Mouse (Mus musculus) heart, embryonic 14.5 days (tissue): ENCODE measurements around the gene Aipl1. TPM values are rescaled to one million over a fixed set of nuclear protein-coding genes. Genes with fewer than 3 reads are reported as not detected.

Source experiments
- ATAC-seq: fragments of 200-750 bp; cut with Nextera tagmentation; 2 replicates; pipeline ENCODE4 v1.8.0; 2017; ENCODE audit warnings: low read depth, moderate TSS enrichment; ENCODE audit not compliant: insufficient number of reproducible peaks, insufficient read depth, low FRiP score
- H3K27ac ChIP-seq, 2 experiments: fragments of 200-500 bp in 1 of 2; fragments of 300-500 bp in 1 of 2; sonication (generic) in 1 of 2; replicated peaks in 1 of 2; 2 replicates each; pipeline ENCODE4 v1.5.1; 2012 to 2014; ENCODE audit warnings: low read depth in 2 of 2, low read length in 2 of 2, control low read depth in 1 of 2, mild to moderate bottlenecking in 1 of 2, mixed read lengths in 1 of 2; ENCODE audit not compliant: control insufficient read depth in 1 of 2, insufficient read depth in 1 of 2
- H3K27me3 ChIP-seq: fragments of 300-500 bp; sonication (generic); 2 replicates; pipeline ENCODE4 v1.6.1; 2014; ENCODE audit warnings: mild to moderate bottlenecking, low read length, control low read depth; ENCODE audit not compliant: control insufficient read depth, insufficient read depth
- H3K36me3 ChIP-seq: fragments of 300-500 bp; sonication (generic); 2 replicates; pipeline ENCODE4 v1.6.1; 2014; ENCODE audit warnings: mild to moderate bottlenecking, control low read depth, low read length, mixed read lengths; ENCODE audit not compliant: control insufficient read depth, insufficient read depth
- H3K4me1 ChIP-seq, 2 experiments: fragments of 200-500 bp in 1 of 2; fragments of 300-500 bp in 1 of 2; sonication (generic) in 1 of 2; 2 replicates each; pipeline ENCODE4 v1.6.1; 2012 to 2014; ENCODE audit warnings: low read length in 2 of 2, control low read depth in 1 of 2, mixed read lengths in 1 of 2; ENCODE audit not compliant: control insufficient read depth in 2 of 2, insufficient read depth in 2 of 2
- H3K4me2 ChIP-seq: fragments of 300-500 bp; sonication (generic); 2 replicates; pipeline ENCODE4 v1.6.1; 2014; ENCODE audit warnings: mild to moderate bottlenecking, low read length
- H3K4me3 ChIP-seq, 2 experiments: fragments of 200-500 bp in 1 of 2; fragments of 300-500 bp in 1 of 2; sonication (generic) in 1 of 2; 2 replicates each; pipeline ENCODE4 v1.5.1; 2012 to 2014; ENCODE audit warnings: low read length in 2 of 2, mild to moderate bottlenecking in 2 of 2, control low read depth in 1 of 2, low read depth in 1 of 2, moderate library complexity in 1 of 2; ENCODE audit not compliant: control insufficient read depth in 1 of 2, insufficient read depth in 1 of 2
- H3K9ac ChIP-seq: fragments of 300-500 bp; sonication (generic); 2 replicates; pipeline ENCODE4 v1.6.1; 2014; ENCODE audit warnings: mild to moderate bottlenecking, low read length
- H3K9me3 ChIP-seq: fragments of 300-500 bp; sonication (generic); 2 replicates; pipeline ENCODE4 v1.6.1; 2016; ENCODE audit warnings: low read length, control low read depth; ENCODE audit not compliant: control insufficient read depth
- WGBS: fragments of 180-500 bp; shearing (Covaris S2); extraction: QIAGEN DNeasy Blood & Tissue Kit; methylation state at CpG from one replicate; pipeline ENCODE4 v1.1.7; 2014; 5-methylcytosine and 5-hydroxymethylcytosine counted together
- polyA plus RNA-seq: library from polyadenylated mRNA; unstranded; fragments of >200 nt; fragmentation: Nextera tagmentation; extraction: Ambion mirVana; gene quantifications from 2 replicates; pipeline ENCODE4 v1.2.1, GENCODE M21; 2014

The Aipl1 gene
- polyA plus RNA-seq, 1 experiment from 2014 or later, result 0.36 TPM

DNA sequence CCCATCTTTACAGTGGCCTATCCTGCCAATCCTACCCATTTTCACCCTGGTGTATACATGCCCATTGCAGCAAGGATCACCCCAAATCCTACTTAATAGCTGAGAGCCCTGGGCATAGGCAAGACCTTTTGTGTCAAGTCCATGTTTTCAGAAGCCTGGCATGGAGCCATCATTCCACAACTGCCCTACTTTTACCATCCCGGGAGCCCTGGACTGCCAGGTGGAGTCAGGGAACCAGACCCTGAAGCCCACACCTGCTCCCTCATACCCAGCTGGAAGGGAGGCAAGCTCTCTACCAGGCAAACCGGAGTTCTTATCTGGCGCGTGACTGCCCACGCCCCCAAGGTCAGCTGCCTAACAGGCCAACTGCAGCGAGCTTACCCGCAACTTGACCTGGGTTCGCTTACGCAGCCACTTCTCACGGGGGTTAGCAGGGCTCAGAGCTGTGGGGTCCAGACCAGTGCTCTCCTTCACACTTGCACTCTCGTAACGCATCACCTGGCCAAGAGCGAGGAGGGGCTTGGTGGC, 23.8 kb upstream of the Aipl1 start:
- peaks cover 21% of the 10 kb centered on the region for H3K9me3 ChIP-seq
- 64% methylated on average over 13 of the region's 13 CpGs for WGBS
- no peaks in the 10 kb centered on the region for H3K27me3 ChIP-seq
- H3K4me3 ChIP-seq, result no peak overlapping the region
- no peaks in the 10 kb centered on the region; a peak in 1 of 4 replicates for H3K4me1 ChIP-seq
- no peak overlapping the region for H3K27ac ChIP-seq
- no peak overlapping the region for H3K9ac ChIP-seq
- no peaks in the 10 kb centered on the region for H3K36me3 ChIP-seq
- H3K4me2 ChIP-seq, result no peak overlapping the region
- ATAC-seq, result no peak

DNA sequence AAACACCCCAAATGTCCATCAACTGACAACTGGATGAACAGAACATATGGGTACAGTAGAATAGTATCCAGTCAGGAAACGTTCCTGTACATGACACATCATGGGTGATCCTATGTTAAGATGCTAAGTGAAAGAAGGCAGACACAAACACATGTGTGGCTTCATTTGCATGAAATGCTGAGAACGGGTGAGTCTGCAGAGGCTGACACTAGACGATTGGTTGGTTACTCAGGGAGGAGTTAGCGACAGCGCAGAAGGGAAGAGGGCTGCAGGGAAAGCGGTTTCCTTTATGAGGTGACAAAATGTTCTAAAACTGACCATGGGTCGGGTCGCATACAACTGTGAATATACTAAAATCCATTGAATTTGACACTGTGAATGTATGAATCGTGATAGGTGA, 23.1 kb upstream of the Aipl1 start:
- ATAC-seq, result no peak
- Histone ChIP-seq H3K4me1 (no peaks in the 10 kb centered on the region; a peak in 1 of 4 replicates), H3K27me3 (no peaks in the 10 kb centered on the region), H3K4me3 (no peak overlapping the region), H3K36me3 (no peaks in the 10 kb centered on the region), H3K27ac (no peak overlapping the region), H3K9ac (no peak overlapping the region), H3K9me3 (peaks cover 16% of the 10 kb centered on the region), H3K4me2 (no peak overlapping the region)
- 72% methylated on average over 9 of the region's 9 CpGs for WGBS

DNA sequence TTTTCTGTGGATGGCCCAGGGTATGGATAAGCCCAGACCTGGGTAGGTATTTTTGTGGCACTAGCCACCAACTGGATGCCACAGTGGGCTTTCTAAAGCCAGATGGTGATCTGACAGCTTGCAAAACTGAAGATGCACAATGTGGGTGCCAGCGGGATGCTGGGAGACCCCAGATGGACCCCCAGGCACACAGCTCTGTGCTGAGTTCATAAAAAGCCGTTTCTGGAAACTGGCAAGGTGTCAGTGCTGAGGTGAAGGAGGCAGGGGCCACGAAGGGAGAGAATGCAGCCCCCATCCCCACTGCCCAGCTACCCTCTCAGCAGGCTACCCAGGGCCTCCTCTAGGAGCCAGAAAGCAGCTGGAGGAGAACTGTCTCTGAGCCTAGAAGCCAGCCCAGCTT, 19.9 kb upstream of the Aipl1 start:
- H3K4me2 ChIP-seq, result no peak overlapping the region
- H3K9ac ChIP-seq, result no peak overlapping the region
- no peaks in the 10 kb centered on the region for H3K9me3 ChIP-seq
- H3K27ac ChIP-seq, result no peak overlapping the region
- H3K36me3 ChIP-seq, result no peaks in the 10 kb centered on the region
- no peaks in the 10 kb centered on the region; a peak in 1 of 4 replicates for H3K4me1 ChIP-seq
- peaks cover 6% of the 10 kb centered on the region; the same call in 1 of the 2 replicates for H3K27me3 ChIP-seq
- H3K4me3 ChIP-seq, result no peak overlapping the region
- WGBS, result 62% methylated on average over 3 of the region's 3 CpGs
- no peak for ATAC-seq

DNA sequence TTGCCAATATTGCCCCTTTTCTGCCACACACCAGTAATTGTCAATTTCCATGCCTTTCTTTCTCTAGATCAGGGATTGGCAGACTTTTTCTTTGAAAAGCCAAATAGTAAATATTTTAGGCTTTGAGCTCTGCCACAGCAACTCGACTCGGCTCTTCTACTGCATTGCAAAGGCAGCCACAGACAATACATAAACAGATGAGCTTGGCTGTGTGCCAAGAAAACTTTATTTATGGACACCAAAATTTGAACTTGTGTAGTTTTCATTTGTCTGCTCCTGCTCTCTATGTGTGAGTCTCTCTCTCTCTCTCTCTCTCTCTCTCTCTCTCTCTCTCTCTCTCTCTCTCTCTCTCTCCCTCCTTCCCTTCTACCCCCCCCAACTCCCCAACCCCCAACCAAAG, 17.9 kb upstream of the Aipl1 start:
- no peak overlapping the region for H3K4me3 ChIP-seq
- H3K27ac ChIP-seq, result no peak overlapping the region
- no peaks in the 10 kb centered on the region for H3K36me3 ChIP-seq
- no peak overlapping the region for H3K9ac ChIP-seq
- H3K4me1 ChIP-seq, result peaks cover 6 to 13% of the 10 kb centered on the region in 2 experiments; a peak in 3 of 4 replicates
- 36% methylated on average over 2 of the region's 2 CpGs for WGBS
- no peaks in the 10 kb centered on the region for H3K9me3 ChIP-seq
- no peak for ATAC-seq
- no peak overlapping the region for H3K4me2 ChIP-seq
- peaks cover 24% of the 10 kb centered on the region for H3K27me3 ChIP-seq

DNA sequence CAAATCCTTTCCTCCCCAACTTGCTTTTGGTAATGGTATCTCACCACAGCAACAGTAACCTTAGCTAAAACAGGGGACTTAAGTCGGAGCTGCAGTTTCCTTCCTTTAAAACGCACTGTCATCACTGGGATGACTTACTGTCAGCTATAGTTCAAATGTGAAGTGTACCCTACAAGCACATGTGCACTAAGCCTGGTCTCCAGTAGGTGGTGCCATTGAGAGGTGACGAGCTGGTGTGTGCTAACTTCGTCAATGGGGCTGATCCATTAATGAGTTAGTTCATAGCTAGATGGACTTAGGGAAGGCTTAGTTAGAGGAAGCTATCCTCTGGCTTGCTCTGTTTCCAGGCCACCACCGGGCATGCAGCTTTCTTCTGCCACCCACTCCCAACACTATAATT, 15.3 kb upstream of the Aipl1 start:
- ATAC-seq, result no peak
- Histone ChIP-seq H3K9ac (no peak overlapping the region), H3K4me3 (no peak overlapping the region), H3K4me2 (no peak overlapping the region), H3K27me3 (peaks cover 36% of the 10 kb centered on the region), H3K9me3 (no peaks in the 10 kb centered on the region), H3K36me3 (peaks cover 4% of the 10 kb centered on the region; the same call in 1 of the 2 replicates), H3K27ac (no peak overlapping the region), H3K4me1 (peaks cover 6 to 13% of the 10 kb centered on the region in 2 experiments; a peak in 3 of 4 replicates)
- WGBS, result 17% methylated on average over 5 of the region's 5 CpGs

DNA sequence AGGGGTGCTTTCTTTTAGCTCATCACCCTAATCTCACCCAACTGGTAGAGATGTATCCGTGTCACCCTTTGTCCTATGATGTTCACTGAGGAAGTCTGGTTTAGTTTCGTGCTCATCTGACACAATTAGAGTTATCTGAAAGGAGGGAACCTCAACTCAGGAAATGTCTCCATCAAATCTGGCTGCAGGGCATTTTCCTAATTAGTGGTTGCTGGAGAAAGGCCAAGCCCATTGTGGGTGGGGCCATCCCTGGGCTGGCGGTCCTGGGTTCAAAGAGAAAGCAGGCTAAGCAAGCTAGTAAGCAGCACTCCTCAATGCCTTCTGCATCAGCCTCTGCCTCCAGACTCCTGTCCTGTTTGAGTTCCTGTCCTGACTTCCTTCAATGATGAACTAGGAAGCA, 14.9 kb upstream of the Aipl1 start:
- H3K9me3 ChIP-seq, result no peaks in the 10 kb centered on the region
- H3K4me2 ChIP-seq, result no peak overlapping the region
- peaks cover 6 to 13% of the 10 kb centered on the region in 2 experiments; a peak in 3 of 4 replicates for H3K4me1 ChIP-seq
- H3K27me3 ChIP-seq, result peaks cover 36% of the 10 kb centered on the region
- no peak overlapping the region for H3K9ac ChIP-seq
- ATAC-seq, result no peak
- no peak overlapping the region for H3K4me3 ChIP-seq
- 63% methylated on average over 3 of the region's 3 CpGs for WGBS
- H3K27ac ChIP-seq, result no peak overlapping the region
- H3K36me3 ChIP-seq, result peaks cover 6% of the 10 kb centered on the region

DNA sequence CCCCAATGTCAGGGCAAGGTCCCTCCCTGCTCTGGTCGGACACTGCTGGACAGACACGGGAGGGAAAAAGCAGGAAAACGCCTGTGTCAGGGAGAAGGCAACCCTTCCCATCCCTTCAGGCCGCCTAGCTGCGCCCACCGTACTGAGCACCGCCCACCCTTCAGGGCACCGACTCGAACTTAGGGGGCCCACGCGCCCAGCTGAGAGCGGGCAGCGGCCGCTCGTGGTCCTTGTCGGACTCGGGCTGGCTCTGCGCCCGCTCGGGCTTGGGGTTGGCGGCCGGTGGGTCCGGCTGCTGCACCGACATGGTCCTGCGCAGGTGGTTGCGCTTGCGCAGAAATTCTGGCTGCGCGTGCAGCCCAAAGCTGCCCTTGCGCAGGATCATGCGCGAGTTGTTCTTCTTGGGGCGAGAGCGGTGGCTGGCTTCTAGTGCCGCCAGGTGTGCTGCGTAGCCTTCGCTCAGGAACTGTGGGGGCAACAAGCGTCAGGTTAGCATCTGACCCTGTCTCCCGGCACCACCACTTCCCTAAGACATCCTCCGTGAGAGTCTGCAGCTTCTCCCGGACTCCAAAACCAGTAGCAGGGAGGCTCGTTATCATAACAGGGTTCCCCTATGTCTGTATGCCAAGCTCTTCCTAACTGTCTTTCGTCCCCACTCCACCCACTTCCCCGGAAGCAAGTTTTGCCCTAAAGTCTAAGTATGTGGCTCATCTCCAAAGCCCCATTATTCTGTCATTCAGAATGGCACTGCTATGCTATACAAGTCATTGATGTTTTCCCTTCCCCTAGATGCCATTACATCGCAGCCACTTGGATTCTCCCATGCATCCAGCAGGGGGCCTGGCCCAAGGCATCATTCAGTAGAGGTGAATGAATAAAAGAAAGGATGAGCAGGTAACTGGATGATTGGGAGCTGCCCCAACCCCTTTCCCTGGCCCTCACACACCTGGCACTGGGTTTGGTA, 13.9 kb upstream of the Aipl1 start:
- H3K4me1 ChIP-seq, result peaks cover 6 to 13% of the 10 kb centered on the region in 2 experiments; a peak in 3 of 4 replicates
- no peaks in the 10 kb centered on the region for H3K9me3 ChIP-seq
- ATAC-seq, result 0 out of 2 replicates have a peak, but pooled peaks have one; percentile 18
- peak overlapping the region; percentile 53 for H3K4me3 ChIP-seq
- H3K4me2 ChIP-seq, result peak overlapping the region; percentile 88
- peaks cover 36% of the 10 kb centered on the region for H3K27me3 ChIP-seq
- H3K36me3 ChIP-seq, result peaks cover 17% of the 10 kb centered on the region
- H3K27ac ChIP-seq, result no peak overlapping the region
- WGBS, result 2% methylated on average over 45 of the region's 45 CpGs
- peak overlapping the region; percentile 66 for H3K9ac ChIP-seq
